Comparison of ENCODE assay signal across 29 mouse cellular contexts in genomic region chr16:32312386-32312785, GRCm38 (mm10). TPM values are rescaled to one million over a fixed set of nuclear protein-coding genes. Genes with fewer than 3 reads are reported as not detected.
DNase-seq lines count a peak whose midpoint lies in the region; ATAC-seq lines count a peak whose summit lies in the region.
"Had no signal": no experiment of that assay in that cellular context is flagged by ENCODE, and none has a peak within 500 bp of the region (broad histone marks: within the 10 kb centered on the region; RNA-seq: fewer than 3 reads in every experiment).

No protein-coding gene starts in this region.

- WGBS in kidney, embryonic 14.5 days, result 32% methylated on average over 5 of the region's 5 CpGs

- no peak overlapping the region for H3K4me3 ChIP-seq in kidney, embryonic 14.5 days (ENCODE audit: low read length)
- H3K4me3 ChIP-seq: gastrocnemius, adult 2 months; hindbrain, embryonic 15.5 days; layer of hippocampus, adult 2 months; midbrain, embryonic 13.5 days had no signal

- H3K27ac ChIP-seq in kidney, embryonic 14.5 days (ENCODE audit: low read depth, low read length), result no peak overlapping the region
- H3K27ac ChIP-seq: gastrocnemius, adult 2 months; hindbrain, embryonic 15.5 days; layer of hippocampus, adult 2 months; midbrain, embryonic 13.5 days had no signal

- no peaks in the 10 kb centered on the region for H3K9me3 ChIP-seq in kidney, embryonic 14.5 days (ENCODE audit: control insufficient read depth, low read length)
- H3K9me3 ChIP-seq: hindbrain, embryonic 15.5 days; midbrain, embryonic 13.5 days had no signal

- no peak overlapping the region for H3K4me2 ChIP-seq in kidney, embryonic 14.5 days (replicated peaks; ENCODE audit: low read depth, low read length)
- H3K4me2 ChIP-seq: heart, embryonic 11.5 days; hindbrain, embryonic 15.5 days; midbrain, embryonic 13.5 days had no signal

- H3K4me1 ChIP-seq in kidney, embryonic 14.5 days (ENCODE audit: control insufficient read depth, insufficient read depth, low read length), result no peaks in the 10 kb centered on the region
- H3K4me1 ChIP-seq: hindbrain, embryonic 15.5 days; midbrain, embryonic 13.5 days had no signal

- no peak for ATAC-seq in kidney, embryonic 14.5 days (ENCODE audit: low FRiP score, low TSS enrichment)
- ATAC-seq: CD4-positive, CD25-positive, alpha-beta regulatory T cell, adult 4 months; forebrain, embryonic 14.5 days; midbrain, embryonic 13.5 days had no signal

- DNase-seq in embryo, embryonic 10 days (ENCODE audit: low spot score), result peak; percentile 54
- no peak for DNase-seq in embryo, embryonic 9.5 days (ENCODE audit: extremely low spot score)
- peak; percentile 21 to 65 for DNase-seq in kidney, adult 8-10 months
- DNase-seq in R1 (ENCODE audit: low read depth, low spot score), result peak; percentile 92
- peak; percentile 61 for DNase-seq in yolk sac, embryonic 10.5 days (ENCODE audit: low spot score)
- no peak for DNase-seq in lung, postnatal 4 days
- DNase-seq in cerebellum, postnatal 36 days, result no peak
- DNase-seq: adrenal gland, postnatal 36 days; cerebellum, adult 11 months; cerebellum, adult 9-11 months; gastrocnemius, adult 2 months; layer of hippocampus, postnatal 36 days; right cerebral cortex, postnatal 14 days; spleen, adult 18-20 months had no signal

- H3K36me3 ChIP-seq in kidney, embryonic 14.5 days (ENCODE audit: control insufficient read depth, insufficient read depth, low read length), result no peaks in the 10 kb centered on the region
- H3K36me3 ChIP-seq: hindbrain, embryonic 15.5 days; midbrain, embryonic 13.5 days had no signal

- no peaks in the 10 kb centered on the region for H3K27me3 ChIP-seq in kidney, embryonic 14.5 days (ENCODE audit: control insufficient read depth, insufficient read depth, low read length)
- H3K27me3 ChIP-seq: hindbrain, embryonic 15.5 days; midbrain, embryonic 13.5 days had no signal

- no peak overlapping the region for H3K9ac ChIP-seq in kidney, embryonic 14.5 days (ENCODE audit: low read depth, low read length)
- H3K9ac ChIP-seq: hindbrain, embryonic 15.5 days; midbrain, embryonic 13.5 days had no signal

RNA-seq across cellular contexts. Expression of gene Ubxn7, which starts 19.7 kb away (rescaled TPM):
- polyA plus RNA-seq in kidney, embryonic 14.5 days (2014; fragmentation: Nextera tagmentation; extraction: Ambion mirVana), result 18.4 and 30.3 TPM in 2 replicates

RNA-seq across cellular contexts. Expression of gene Rnf168, which starts 35.1 kb away (rescaled TPM):
- polyA plus RNA-seq in kidney, embryonic 14.5 days (2014; fragmentation: Nextera tagmentation; extraction: Ambion mirVana), result 25.6 and 32.6 TPM in 2 replicates

RNA-seq across cellular contexts. Expression of gene Smco1, which starts 41.1 kb away (rescaled TPM):
- polyA plus RNA-seq in kidney, embryonic 14.5 days (2014; fragmentation: Nextera tagmentation; extraction: Ambion mirVana), result not detected in 2 replicates
- polyA plus RNA-seq: CD4-positive, CD25-positive, alpha-beta regulatory T cell, adult 4 months; embryonic facial prominence, embryonic 14.5 days; forebrain, embryonic 14.5 days; gonadal fat pad, adult 2 months; heart, embryonic 11.5 days; hindbrain, embryonic 15.5 days; intestine, embryonic 14.5 days; limb, embryonic 11.5 days; liver, adult 2 months; liver, embryonic 16.5 days; neural tube, embryonic 11.5 days; urinary bladder, adult 2 months had no signal

Comparison
In these comparisons a context has a peak if more than half of its experiments do, and no peak if none do; other contexts are left out.
1. DNase-seq: peak in embryo, embryonic 10 days (single experiment), kidney, adult 8-10 months (2 of 2), R1 (single experiment) and yolk sac, embryonic 10.5 days (single experiment); none in embryo, embryonic 9.5 days (single experiment), lung, postnatal 4 days (0 of 2) and cerebellum, postnatal 36 days (0 of 2).